Mouse (Mus musculus) hindbrain, embryonic 12.5 days (tissue): ENCODE measurements around the gene Plekhh2. TPM values are rescaled to one million over a fixed set of nuclear protein-coding genes. Genes with fewer than 3 reads are reported as not detected.

Experiments used
- ATAC-seq: fragments of 200-750 bp; cut with Nextera tagmentation; 2 replicates; pipeline ENCODE4 v1.8.0; 2017; ENCODE audit warnings: moderate TSS enrichment; ENCODE audit not compliant: low FRiP score
- H3K27ac ChIP-seq: fragments of 300-500 bp; sonication (generic); 2 replicates; pipeline ENCODE4 v1.5.1; 2016; ENCODE audit warnings: mild to moderate bottlenecking
- H3K27me3 ChIP-seq: fragments of 300-500 bp; sonication (generic); 2 replicates; pipeline ENCODE4 v1.6.1; 2016; ENCODE audit warnings: mild to moderate bottlenecking
- H3K36me3 ChIP-seq: fragments of 300-500 bp; sonication (generic); 2 replicates; pipeline ENCODE4 v1.6.1; 2016; ENCODE audit warnings: mild to moderate bottlenecking
- H3K4me1 ChIP-seq: fragments of 300-500 bp; sonication (generic); 2 replicates; pipeline ENCODE4 v1.6.1; 2016
- H3K4me2 ChIP-seq: fragments of 300-500 bp; sonication (generic); replicated peaks from 2 replicates; pipeline ENCODE4 v1.6.1; 2016; ENCODE audit warnings: mild to moderate bottlenecking
- H3K4me3 ChIP-seq: fragments of 300-500 bp; sonication (generic); 2 replicates; pipeline ENCODE4 v1.5.1; 2016; ENCODE audit warnings: mild to moderate bottlenecking
- H3K9ac ChIP-seq: fragments of 300-500 bp; sonication (generic); 2 replicates; pipeline ENCODE4 v1.6.1; 2016; ENCODE audit warnings: mild to moderate bottlenecking, moderate library complexity
- H3K9me3 ChIP-seq: fragments of 300-500 bp; sonication (generic); replicated peaks from 2 replicates; pipeline ENCODE4 v1.6.1; 2016; ENCODE audit warnings: mild to moderate bottlenecking
- WGBS: fragments of 180-500 bp; shearing (Covaris S2); methylation state at CpG from one replicate; pipeline ENCODE4 v1.1.7; 2016; 5-methylcytosine and 5-hydroxymethylcytosine counted together
- polyA plus RNA-seq: library from polyadenylated mRNA; unstranded; fragments of >200 nt; fragmentation: Nextera tagmentation; extraction: Ambion mirVana; gene quantifications from 2 replicates; pipeline ENCODE4 v1.2.1, GENCODE M21; 2016

The Plekhh2 gene
- 3.8 and 4.7 TPM in 2 replicates for polyA plus RNA-seq

DNA sequence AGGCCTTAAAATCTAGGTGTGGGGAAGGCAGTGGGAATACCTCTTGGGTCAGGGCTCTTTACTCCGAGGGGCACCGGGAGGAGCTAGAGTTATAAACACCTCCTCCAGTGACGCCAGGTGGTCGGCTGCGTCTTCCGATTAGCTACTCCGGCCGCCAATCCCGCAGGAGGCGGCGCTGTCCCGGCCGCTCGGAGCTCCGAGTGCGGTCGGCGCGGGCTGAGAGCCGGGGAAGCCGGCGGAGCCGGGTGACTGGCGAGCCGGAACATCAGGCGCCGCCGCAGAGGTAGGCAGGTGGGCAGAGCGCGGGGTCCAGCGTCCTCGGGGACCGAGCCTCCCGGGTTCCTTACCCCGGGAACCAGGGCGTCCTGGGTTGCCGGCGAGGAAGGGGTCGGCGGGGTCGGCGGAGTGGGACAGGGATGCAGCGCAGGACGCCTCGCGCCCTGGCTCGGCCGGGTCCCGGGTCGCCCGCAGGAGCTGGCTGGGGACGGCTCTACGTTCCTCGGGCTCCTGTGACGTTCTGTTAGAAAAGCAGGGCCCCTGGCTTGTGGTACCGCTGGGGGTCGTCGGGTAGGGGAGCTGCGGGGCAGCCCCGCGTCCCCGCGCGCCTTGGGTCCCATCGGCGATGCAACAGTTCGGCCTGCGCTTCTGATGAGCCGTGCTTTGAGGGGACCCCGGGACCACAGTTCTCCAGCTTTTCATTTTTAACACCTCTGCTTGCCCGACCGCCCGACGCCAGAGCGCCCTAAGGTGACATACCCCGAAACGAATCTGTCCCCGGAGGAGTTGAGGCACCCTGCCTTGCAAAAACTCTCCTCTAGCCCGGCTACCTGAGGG, at the start of gene Plekhh2:
TSS of gene Plekhh2 (plus strand) at position 214 of the 834 bp plus-strand sequence.
- peak; percentile 85 for ATAC-seq
- H3K9me3 ChIP-seq: no peaks in the 10 kb centered on the region
- no peak within 1 kb of the TSS for H3K27ac ChIP-seq
- H3K27me3 ChIP-seq: peaks cover 7% of the 10 kb centered on the region; the same call in 1 of the 2 replicates
- peak within 1 kb of the TSS; percentile 97 for H3K4me2 ChIP-seq
- H3K4me3 ChIP-seq: peak within 1 kb of the TSS; percentile 57
- WGBS: under 1% methylated on average over 78 of the region's 79 CpGs
- H3K4me1 ChIP-seq: peaks cover 25% of the 10 kb centered on the region
- peak within 1 kb of the TSS; percentile 72 for H3K9ac ChIP-seq
- H3K36me3 ChIP-seq: no peaks in the 10 kb centered on the region

DNA sequence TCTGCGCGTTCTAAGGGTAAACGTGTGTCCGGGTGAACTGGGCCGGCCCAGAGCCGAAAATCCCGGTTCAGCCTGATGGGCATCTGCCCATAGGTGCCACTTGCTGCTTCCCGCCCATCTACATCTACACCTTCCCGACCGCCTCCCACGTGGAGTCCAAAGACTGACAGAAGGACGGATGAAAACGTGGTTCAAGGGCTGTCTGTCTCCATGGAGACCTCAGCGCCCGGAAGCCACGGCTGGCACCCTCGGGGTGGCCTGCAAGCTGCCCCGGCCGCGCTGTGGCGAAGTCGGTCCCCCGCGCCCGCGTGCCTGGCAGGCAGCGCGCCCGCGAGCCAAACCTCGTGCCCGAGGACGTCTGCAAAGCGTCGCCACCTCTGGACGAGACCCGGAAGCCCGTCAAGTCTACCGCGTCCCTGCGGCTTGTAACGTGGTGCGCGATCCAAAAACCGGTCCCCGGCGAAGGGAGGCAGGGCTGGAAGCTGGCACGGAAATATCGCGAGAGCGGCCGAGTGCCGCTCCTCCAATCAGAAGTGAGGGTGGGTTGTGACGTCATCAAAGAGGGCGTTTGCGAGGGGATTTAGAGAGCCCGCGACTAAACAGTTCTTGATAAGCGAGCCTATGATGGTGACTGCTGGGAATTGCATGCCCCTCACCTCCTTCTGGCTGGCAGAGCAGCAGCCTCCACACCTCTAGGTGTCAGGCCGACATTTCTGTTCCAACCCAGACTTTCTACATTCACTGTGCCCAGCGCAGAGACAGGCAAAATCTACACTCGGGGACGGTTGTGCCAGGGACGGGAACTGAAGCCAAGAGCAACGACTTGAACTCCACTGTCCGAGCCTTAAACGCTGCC, 45.7 kb upstream of the Plekhh2 start, which contains the start of gene Thada:
TSS of gene Thada (minus strand) at position 453 of the 856 bp plus-strand sequence.
- Histone ChIP-seq H3K9me3 (no peaks in the 10 kb centered on the region), H3K4me1 (peaks cover 14% of the 10 kb centered on the region), H3K36me3 (peaks cover 7% of the 10 kb centered on the region; the same call in 1 of the 2 replicates), H3K4me3 (peak within 1 kb of the TSS; percentile 87), H3K27me3 (no peaks in the 10 kb centered on the region), H3K27ac (peak within 1 kb of the TSS; percentile 86), H3K4me2 (peak within 1 kb of the TSS; percentile 88), H3K9ac (peak within 1 kb of the TSS; percentile 86)
- peak; percentile 97 for ATAC-seq
- WGBS: under 1% methylated on average over 67 of the region's 67 CpGs

DNA sequence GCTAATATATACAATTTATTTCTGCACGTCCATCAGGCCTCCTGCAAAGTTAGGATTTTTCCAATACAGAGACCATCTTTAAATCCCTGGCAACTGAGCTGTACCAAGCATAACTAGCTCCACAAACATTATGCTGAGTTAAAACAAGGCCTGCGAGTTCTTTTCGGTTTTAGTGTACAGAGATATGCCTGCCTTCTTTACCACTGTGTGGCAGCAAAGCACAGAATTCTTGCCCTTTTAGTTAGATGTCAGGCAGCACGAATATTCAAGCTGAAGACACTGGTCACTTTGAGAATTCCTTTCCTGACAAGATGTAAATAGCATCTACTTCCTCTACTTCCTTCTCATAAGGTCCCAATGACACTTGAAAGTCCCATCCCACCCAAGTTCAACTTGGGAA, 37.4 kb upstream of the Plekhh2 start:
- Histone ChIP-seq H3K4me2 (no peak overlapping the region), H3K4me3 (no peak overlapping the region), H3K36me3 (no peaks in the 10 kb centered on the region), H3K27me3 (no peaks in the 10 kb centered on the region), H3K4me1 (no peaks in the 10 kb centered on the region), H3K9ac (no peak overlapping the region), H3K9me3 (no peaks in the 10 kb centered on the region), H3K27ac (no peak overlapping the region)
- WGBS: 62% methylated on average over 4 of the region's 4 CpGs
- no peak for ATAC-seq

DNA sequence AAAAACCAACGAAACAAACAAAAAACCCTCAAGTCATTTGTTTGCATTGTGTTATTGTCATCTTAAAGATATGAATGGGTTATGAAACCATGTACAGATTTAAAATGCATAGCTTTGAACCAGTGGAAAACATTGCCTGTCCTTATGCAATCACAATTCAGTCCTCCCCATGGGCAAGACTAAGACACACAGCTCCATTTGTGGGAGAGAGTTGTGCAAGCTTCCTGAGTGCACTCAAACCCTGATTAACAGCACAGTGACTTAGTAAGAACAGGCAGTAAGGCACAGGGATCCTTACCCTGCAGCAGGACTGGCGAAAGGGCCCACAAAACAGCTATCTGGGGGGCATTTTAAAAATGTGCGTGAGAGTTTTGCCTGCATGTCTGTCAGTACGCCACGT, 34.5 kb upstream of the Plekhh2 start:
- ATAC-seq: no peak
- WGBS: 87% methylated on average over 5 of the region's 5 CpGs
- Histone ChIP-seq H3K4me2 (no peak overlapping the region), H3K9me3 (no peaks in the 10 kb centered on the region), H3K9ac (no peak overlapping the region), H3K4me1 (peaks cover 2% of the 10 kb centered on the region; the same call in 1 of the 2 replicates), H3K27ac (no peak overlapping the region), H3K4me3 (no peak overlapping the region), H3K27me3 (no peaks in the 10 kb centered on the region), H3K36me3 (no peaks in the 10 kb centered on the region)

DNA sequence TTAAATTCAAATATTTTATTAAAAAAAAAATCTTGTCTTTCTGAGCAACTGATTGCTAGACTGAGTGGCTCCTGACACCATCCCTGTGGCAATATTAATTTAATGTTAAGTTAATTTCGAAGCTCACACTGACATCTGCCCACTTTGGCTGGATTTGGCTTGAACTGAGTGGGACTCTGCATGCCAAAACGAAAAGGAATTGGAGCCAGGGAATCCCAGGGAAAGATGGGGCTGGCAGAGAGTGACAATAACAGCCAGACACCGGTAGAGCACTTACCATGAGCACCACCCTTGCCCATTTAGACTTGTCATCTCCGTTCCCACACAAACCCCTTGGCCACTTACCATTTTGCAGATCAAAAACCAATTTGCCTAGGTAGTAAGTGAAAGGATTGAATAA, 33.4 kb upstream of the Plekhh2 start:
- no peaks in the 10 kb centered on the region for H3K36me3 ChIP-seq
- H3K9ac ChIP-seq: no peak overlapping the region
- H3K4me3 ChIP-seq: no peak overlapping the region
- no peaks in the 10 kb centered on the region for H3K9me3 ChIP-seq
- no peak overlapping the region for H3K4me2 ChIP-seq
- H3K4me1 ChIP-seq: peaks cover 2% of the 10 kb centered on the region; the same call in 1 of the 2 replicates
- ATAC-seq: no peak
- H3K27ac ChIP-seq: no peak overlapping the region
- 80% methylated on average over 4 of the region's 4 CpGs for WGBS
- H3K27me3 ChIP-seq: no peaks in the 10 kb centered on the region

GRCm38 (mm10) chr17:84480464-84481355, 31.0 kb upstream of the Plekhh2 start:
- no peak overlapping the region for H3K27ac ChIP-seq
- H3K9ac ChIP-seq: no peak overlapping the region
- WGBS: 46% methylated on average over 15 of the region's 15 CpGs
- H3K27me3 ChIP-seq: no peaks in the 10 kb centered on the region
- peaks cover 2% of the 10 kb centered on the region; the same call in 1 of the 2 replicates for H3K4me1 ChIP-seq
- no peaks in the 10 kb centered on the region for H3K36me3 ChIP-seq
- H3K9me3 ChIP-seq: no peaks in the 10 kb centered on the region
- H3K4me2 ChIP-seq: no peak overlapping the region
- ATAC-seq: no peak
- no peak overlapping the region for H3K4me3 ChIP-seq

DNA sequence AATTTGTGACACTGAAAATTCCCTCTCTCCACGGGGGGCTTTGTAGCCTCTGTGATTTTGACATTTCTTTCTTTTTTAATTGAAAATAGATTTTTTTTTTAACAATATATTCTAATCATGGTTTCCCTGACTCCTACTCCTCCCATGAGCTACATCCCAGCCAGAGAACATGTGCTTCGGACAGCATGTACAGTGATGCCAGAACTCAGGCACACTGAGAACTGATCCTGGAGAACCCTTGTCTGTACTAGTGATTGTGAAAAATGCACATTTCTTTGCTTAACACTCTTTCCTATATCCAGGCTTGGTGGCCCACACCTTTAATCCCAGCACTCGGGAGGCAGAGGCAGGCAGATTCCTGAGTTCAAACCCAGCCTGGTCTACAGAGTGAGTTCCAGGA, 28.9 kb upstream of the Plekhh2 start:
- Histone ChIP-seq H3K9ac (no peak overlapping the region), H3K27ac (no peak overlapping the region), H3K4me1 (peaks cover 2% of the 10 kb centered on the region; the same call in 1 of the 2 replicates), H3K36me3 (no peaks in the 10 kb centered on the region), H3K9me3 (no peaks in the 10 kb centered on the region), H3K4me2 (no peak overlapping the region), H3K4me3 (no peak overlapping the region), H3K27me3 (no peaks in the 10 kb centered on the region)
- no peak for ATAC-seq
- 88% methylated on average over 3 of the region's 3 CpGs for WGBS

- Histone ChIP-seq H3K27ac (no peak overlapping the region), H3K4me2 (no peak overlapping the region), H3K4me1 (peaks cover 2% of the 10 kb centered on the region; the same call in 1 of the 2 replicates), H3K36me3 (no peaks in the 10 kb centered on the region), H3K9ac (no peak overlapping the region), H3K9me3 (no peaks in the 10 kb centered on the region), H3K27me3 (no peaks in the 10 kb centered on the region), H3K4me3 (no peak overlapping the region)
- no peak for ATAC-seq
- 82% methylated on average over 6 of the region's 6 CpGs for WGBS
These were observed 27.9 kb upstream of the Plekhh2 start for GRCm38 (mm10) chr17:84483673-84484320.

- no peaks in the 10 kb centered on the region for H3K27me3 ChIP-seq
- no peak for ATAC-seq
- H3K27ac ChIP-seq: no peak overlapping the region
- H3K36me3 ChIP-seq: no peaks in the 10 kb centered on the region
- no peak overlapping the region for H3K9ac ChIP-seq
- WGBS: 75% methylated on average over 2 of the region's 2 CpGs
- H3K9me3 ChIP-seq: no peaks in the 10 kb centered on the region
- no peaks in the 10 kb centered on the region; the same call in 1 of the 2 replicates for H3K4me1 ChIP-seq
- H3K4me3 ChIP-seq: no peak overlapping the region
- H3K4me2 ChIP-seq: no peak overlapping the region
These were observed 24.3 kb upstream of the Plekhh2 start for GRCm38 (mm10) chr17:84487415-84487814.

GRCm38 (mm10) chr17:84492255-84492880, 19.3 kb upstream of the Plekhh2 start:
- no peak overlapping the region for H3K4me3 ChIP-seq
- H3K9me3 ChIP-seq: no peaks in the 10 kb centered on the region
- no peak overlapping the region for H3K9ac ChIP-seq
- no peak for ATAC-seq
- 22% methylated on average over 5 of the region's 5 CpGs for WGBS
- H3K4me1 ChIP-seq: no peaks in the 10 kb centered on the region; the same call in 1 of the 2 replicates
- no peaks in the 10 kb centered on the region for H3K27me3 ChIP-seq
- no peak overlapping the region for H3K4me2 ChIP-seq
- no peaks in the 10 kb centered on the region for H3K36me3 ChIP-seq
- H3K27ac ChIP-seq: no peak overlapping the region

DNA sequence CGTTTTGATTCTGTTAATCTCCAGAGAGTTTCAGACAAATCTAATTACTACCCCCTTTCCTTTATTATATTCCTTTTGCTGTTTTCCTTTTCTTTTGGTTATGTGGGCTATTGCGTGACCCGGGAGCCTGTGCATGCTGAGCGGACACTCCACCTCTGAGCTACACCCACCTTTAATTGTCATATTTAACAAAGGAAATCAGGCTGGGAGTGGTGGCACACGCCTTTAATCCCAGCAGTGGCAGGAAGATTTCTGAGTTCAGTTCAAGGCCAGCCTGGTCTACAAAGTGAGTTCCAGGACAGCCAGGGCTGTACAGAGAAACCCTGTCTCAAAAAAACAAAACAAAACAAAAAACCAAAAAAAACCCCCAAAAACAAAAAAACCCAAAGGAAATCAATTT, 14.7 kb upstream of the Plekhh2 start:
- no peaks in the 10 kb centered on the region; the same call in 1 of the 2 replicates for H3K4me1 ChIP-seq
- H3K9ac ChIP-seq: no peak overlapping the region
- H3K27me3 ChIP-seq: no peaks in the 10 kb centered on the region
- no peaks in the 10 kb centered on the region for H3K9me3 ChIP-seq
- WGBS: 83% methylated on average over 5 of the region's 5 CpGs
- H3K27ac ChIP-seq: no peak overlapping the region
- no peak for ATAC-seq
- no peak overlapping the region for H3K4me3 ChIP-seq
- H3K36me3 ChIP-seq: no peaks in the 10 kb centered on the region
- no peak overlapping the region for H3K4me2 ChIP-seq
